Mouse (Mus musculus): Measurements from ENCODE around the gene Arid4a. TPM values are rescaled to one million over a fixed set of nuclear protein-coding genes. Genes with fewer than 3 reads are reported as not detected.

Arid4a gene
- polyA plus RNA-seq, 1 experiment from 2014 or later = 34.4 TPM

DNA sequence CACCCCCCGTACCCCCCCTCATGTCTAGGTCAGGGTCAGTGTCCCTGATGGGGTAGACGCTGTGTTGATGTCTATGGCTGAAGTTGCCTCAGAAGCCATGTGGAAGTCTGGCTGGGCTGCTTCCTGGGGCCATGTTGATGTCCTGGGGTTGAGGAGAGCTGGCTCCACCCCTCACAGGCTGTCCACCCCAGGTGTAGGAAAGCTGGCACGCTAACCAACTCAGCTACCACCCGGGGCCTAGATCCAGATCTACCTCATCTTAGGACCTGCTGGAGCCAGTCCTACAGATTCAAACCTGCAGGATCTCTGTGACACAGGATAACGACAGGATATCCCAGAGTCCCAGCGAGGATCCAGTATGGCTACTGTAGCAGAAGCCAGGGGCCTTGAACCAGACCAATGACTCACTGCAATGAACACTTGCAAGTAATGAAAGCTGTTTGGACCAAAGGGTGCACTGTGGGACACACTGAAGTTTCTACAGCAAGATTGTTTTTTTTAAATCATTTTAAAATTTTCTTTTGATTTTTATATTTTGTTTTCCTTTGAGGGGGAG is 91.5 kb downstream of the Arid4a start:
- Histone ChIP-seq H3K4me3 (ENCODE audit: low read depth, low read length) (no peak overlapping the region), H3K9ac (ENCODE audit: low read length) (no peak overlapping the region), H3K9me3 (ENCODE audit: control insufficient read depth, low read length) (no peaks in the 10 kb centered on the region), H3K4me1 (ENCODE audit: control insufficient read depth, insufficient read depth, low read length) (no peaks in the 10 kb centered on the region), H3K27me3 (ENCODE audit: control insufficient read depth, insufficient read depth, low read length) (0 out of 2 replicates have a peak, but pooled peaks cover 3% of the 10 kb centered on the region), H3K36me3 (ENCODE audit: control insufficient read depth, insufficient read depth, low read length) (no peaks in the 10 kb centered on the region), H3K4me2 (ENCODE audit: low read depth) (no peak overlapping the region), H3K27ac (ENCODE audit: low read depth, low read length) (no peak overlapping the region)
- ATAC-seq (ENCODE audit: insufficient read depth, low FRiP score, low TSS enrichment) = no peak
- 91% methylated on average over 6 of the region's 6 CpGs for WGBS
- no peak for DNase-seq (ENCODE audit: low spot score)

DNA sequence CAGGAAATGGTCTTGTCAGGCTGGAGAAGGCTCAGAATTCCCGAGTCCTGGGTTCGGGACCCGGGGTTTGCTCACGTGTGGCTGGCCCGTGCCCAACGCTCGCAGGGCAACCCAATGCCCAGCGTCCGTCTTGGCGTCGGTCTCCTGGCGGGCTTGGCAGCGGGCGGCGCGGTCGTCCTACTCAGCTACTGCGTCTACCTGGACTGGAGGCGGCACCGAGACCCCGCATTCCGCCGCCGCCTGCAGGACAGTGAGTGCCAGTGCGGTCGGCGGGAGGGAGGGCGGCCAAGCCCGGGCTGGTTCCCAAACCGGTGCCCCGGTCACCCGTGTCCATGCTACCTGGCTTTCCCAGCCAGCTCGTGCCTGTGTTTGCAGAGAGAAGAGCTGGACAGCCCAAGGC is 95.5 kb downstream of the Arid4a start, which contains the start of gene Tomm20l:
Gene Tomm20l (plus strand): TSS at position 98 of the 400 bp plus-strand sequence.
- no peak for ATAC-seq (ENCODE audit: insufficient read depth, low FRiP score, low TSS enrichment)
- DNase-seq (ENCODE audit: low spot score) = peak; percentile 27
- no peak within 1 kb of the TSS for H3K27ac ChIP-seq (ENCODE audit: low read depth, low read length)
- no peak within 1 kb of the TSS for H3K4me3 ChIP-seq (ENCODE audit: low read depth, low read length)
- peak within 1 kb of the TSS; percentile 6; the same call in 1 of the 2 replicates for H3K9ac ChIP-seq (ENCODE audit: low read length)
- 9% methylated on average over 33 of the region's 33 CpGs for WGBS
- H3K4me2 ChIP-seq (ENCODE audit: low read depth) = peak within 1 kb of the TSS; percentile 36
- H3K4me1 ChIP-seq (ENCODE audit: control insufficient read depth, insufficient read depth, low read length) = no peaks in the 10 kb centered on the region
- no peaks in the 10 kb centered on the region for H3K9me3 ChIP-seq (ENCODE audit: control insufficient read depth, low read length)
- H3K36me3 ChIP-seq (ENCODE audit: control insufficient read depth, insufficient read depth, low read length) = no peaks in the 10 kb centered on the region
- H3K27me3 ChIP-seq (ENCODE audit: control insufficient read depth, insufficient read depth, low read length) = 0 out of 2 replicates have a peak, but pooled peaks cover 3% of the 10 kb centered on the region

DNA sequence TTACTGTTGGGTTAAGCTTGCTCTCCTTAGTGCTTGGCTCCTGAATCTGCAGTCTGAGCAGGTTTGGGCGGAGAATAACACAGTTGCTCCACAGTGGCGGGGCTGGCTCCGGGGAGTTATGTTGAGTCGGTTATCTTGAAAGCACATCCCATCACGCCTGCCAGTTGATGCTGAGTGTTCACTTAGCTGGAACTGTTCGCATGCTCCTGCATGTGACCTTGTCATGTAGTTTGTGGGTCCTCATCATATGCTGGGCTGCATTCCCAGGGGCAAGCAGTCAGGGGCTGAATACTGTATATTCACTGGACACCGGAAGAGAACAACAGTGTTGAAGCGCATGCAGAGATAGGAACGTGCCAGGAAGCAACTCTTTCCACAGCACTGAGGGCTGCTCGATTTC is 97.3 kb downstream of the Arid4a start:
- H3K9me3 ChIP-seq (ENCODE audit: control insufficient read depth, low read length) = no peaks in the 10 kb centered on the region
- H3K4me1 ChIP-seq (ENCODE audit: control insufficient read depth, insufficient read depth, low read length) = no peaks in the 10 kb centered on the region
- DNase-seq (ENCODE audit: low spot score) (no peak), ATAC-seq (ENCODE audit: insufficient read depth, low FRiP score, low TSS enrichment) (no peak)
- no peak overlapping the region for H3K9ac ChIP-seq (ENCODE audit: low read length)
- no peak overlapping the region for H3K4me3 ChIP-seq (ENCODE audit: low read depth, low read length)
- H3K27me3 ChIP-seq (ENCODE audit: control insufficient read depth, insufficient read depth, low read length) = 0 out of 2 replicates have a peak, but pooled peaks cover 3% of the 10 kb centered on the region
- WGBS = 90% methylated on average over 10 of the region's 10 CpGs
- H3K27ac ChIP-seq (ENCODE audit: low read depth, low read length) = no peak overlapping the region
- H3K4me2 ChIP-seq (ENCODE audit: low read depth) = no peak overlapping the region
- no peaks in the 10 kb centered on the region for H3K36me3 ChIP-seq (ENCODE audit: control insufficient read depth, insufficient read depth, low read length)

DNA sequence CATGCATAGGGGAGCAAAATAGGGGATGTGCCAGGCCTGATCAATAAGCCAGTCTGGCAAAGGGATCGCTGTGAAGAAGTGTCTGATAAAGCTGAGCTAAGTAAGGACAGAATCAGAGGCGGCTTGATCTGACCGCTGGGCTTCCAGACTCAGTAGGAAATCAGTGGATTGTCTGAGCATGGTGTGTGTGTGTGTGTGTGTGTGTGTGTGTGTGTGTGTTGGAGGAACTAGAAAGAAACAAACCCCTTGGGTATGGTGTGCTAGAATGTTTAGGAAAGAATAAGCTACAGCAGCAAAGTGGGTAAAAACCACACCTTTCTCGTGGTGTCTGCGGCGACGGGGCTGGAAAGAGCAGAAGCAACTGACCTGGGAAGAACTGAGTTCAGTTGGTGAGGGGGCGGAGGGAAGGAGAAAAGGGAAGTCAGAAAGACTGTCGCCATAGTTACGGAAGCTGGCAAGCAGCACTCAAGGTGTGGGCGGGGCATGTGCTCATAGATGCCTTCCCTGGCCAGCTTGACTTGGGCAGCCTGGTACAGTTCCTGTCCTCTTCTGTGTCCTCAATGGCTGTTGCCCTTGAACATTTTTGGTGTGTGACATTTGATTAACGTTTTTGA is 98.0 kb downstream of the Arid4a start:
- H3K9ac ChIP-seq (ENCODE audit: low read length) = no peak overlapping the region
- H3K9me3 ChIP-seq (ENCODE audit: control insufficient read depth, low read length) = no peaks in the 10 kb centered on the region
- H3K4me2 ChIP-seq (ENCODE audit: low read depth) = no peak overlapping the region
- no peak overlapping the region for H3K27ac ChIP-seq (ENCODE audit: low read depth, low read length)
- WGBS = 32% methylated on average over 12 of the region's 12 CpGs
- DNase-seq (ENCODE audit: low spot score) (peak; percentile 17), ATAC-seq (ENCODE audit: insufficient read depth, low FRiP score, low TSS enrichment) (no peak)
- 0 out of 2 replicates have a peak, but pooled peaks cover 3% of the 10 kb centered on the region for H3K27me3 ChIP-seq (ENCODE audit: control insufficient read depth, insufficient read depth, low read length)
- no peaks in the 10 kb centered on the region for H3K36me3 ChIP-seq (ENCODE audit: control insufficient read depth, insufficient read depth, low read length)
- H3K4me1 ChIP-seq (ENCODE audit: control insufficient read depth, insufficient read depth, low read length) = no peaks in the 10 kb centered on the region
- no peak overlapping the region for H3K4me3 ChIP-seq (ENCODE audit: low read depth, low read length)

DNA sequence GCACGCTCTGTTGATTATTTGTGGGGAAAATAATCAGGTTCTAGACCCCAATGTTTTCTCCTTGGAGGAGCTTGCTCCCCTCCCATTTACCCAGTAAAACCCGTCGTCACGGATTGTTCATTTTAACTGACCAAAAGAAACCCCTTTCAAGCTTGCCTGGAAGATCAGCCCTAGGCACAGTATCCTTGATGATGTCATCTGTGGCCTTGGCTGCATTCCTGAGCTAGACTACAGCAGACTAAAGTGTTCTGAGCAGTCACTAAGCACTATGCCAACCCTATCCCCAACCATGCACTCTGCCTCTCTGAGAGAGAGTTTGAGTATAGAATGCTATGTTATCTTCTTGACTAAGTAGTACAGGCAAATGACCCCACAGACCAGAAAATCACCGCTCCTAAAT is 100.6 kb downstream of the Arid4a start:
- no peak overlapping the region for H3K9ac ChIP-seq (ENCODE audit: low read length)
- no peak overlapping the region for H3K27ac ChIP-seq (ENCODE audit: low read depth, low read length)
- DNase-seq (ENCODE audit: low spot score) (no peak), ATAC-seq (ENCODE audit: insufficient read depth, low FRiP score, low TSS enrichment) (no peak)
- no peaks in the 10 kb centered on the region for H3K4me1 ChIP-seq (ENCODE audit: control insufficient read depth, insufficient read depth, low read length)
- 80% methylated on average over 5 of the region's 5 CpGs for WGBS
- H3K27me3 ChIP-seq (ENCODE audit: control insufficient read depth, insufficient read depth, low read length) = 0 out of 2 replicates have a peak, but pooled peaks cover 2% of the 10 kb centered on the region
- H3K36me3 ChIP-seq (ENCODE audit: control insufficient read depth, insufficient read depth, low read length) = no peaks in the 10 kb centered on the region
- H3K4me3 ChIP-seq (ENCODE audit: low read depth, low read length) = no peak overlapping the region
- H3K4me2 ChIP-seq (ENCODE audit: low read depth) = no peak overlapping the region
- H3K9me3 ChIP-seq (ENCODE audit: control insufficient read depth, low read length) = no peaks in the 10 kb centered on the region

DNA sequence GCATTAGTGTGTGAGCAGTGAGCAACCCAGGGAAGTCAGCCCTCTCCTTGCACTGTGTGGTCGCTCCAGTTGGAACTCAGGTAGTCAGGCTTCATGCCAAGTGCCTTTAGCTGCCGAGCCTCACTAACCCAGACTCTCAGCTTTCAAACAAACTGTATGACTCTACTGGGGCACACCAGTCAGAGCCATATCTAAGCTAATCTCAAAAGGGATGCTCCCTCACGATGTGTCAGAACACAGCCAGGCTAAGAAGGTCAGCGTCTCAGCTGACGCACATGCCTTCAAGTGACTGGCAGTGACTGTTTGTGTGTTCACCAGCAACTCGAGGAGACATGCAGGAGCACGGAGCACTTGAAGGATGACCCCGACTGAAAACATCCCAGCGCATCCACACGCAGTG is 106.9 kb downstream of the Arid4a start:
- Histone ChIP-seq H3K36me3 (ENCODE audit: control insufficient read depth, insufficient read depth, low read length) (peaks cover 2% of the 10 kb centered on the region), H3K4me3 (ENCODE audit: low read depth, low read length) (no peak overlapping the region), H3K9ac (ENCODE audit: low read length) (no peak overlapping the region), H3K4me1 (ENCODE audit: control insufficient read depth, insufficient read depth, low read length) (no peaks in the 10 kb centered on the region), H3K4me2 (ENCODE audit: low read depth) (no peak overlapping the region), H3K9me3 (ENCODE audit: control insufficient read depth, low read length) (no peaks in the 10 kb centered on the region), H3K27me3 (ENCODE audit: control insufficient read depth, insufficient read depth, low read length) (no peaks in the 10 kb centered on the region), H3K27ac (ENCODE audit: low read depth, low read length) (no peak overlapping the region)
- 94% methylated on average over 10 of the region's 10 CpGs for WGBS
- DNase-seq (ENCODE audit: low spot score) (no peak), ATAC-seq (ENCODE audit: insufficient read depth, low FRiP score, low TSS enrichment) (no peak)

DNA sequence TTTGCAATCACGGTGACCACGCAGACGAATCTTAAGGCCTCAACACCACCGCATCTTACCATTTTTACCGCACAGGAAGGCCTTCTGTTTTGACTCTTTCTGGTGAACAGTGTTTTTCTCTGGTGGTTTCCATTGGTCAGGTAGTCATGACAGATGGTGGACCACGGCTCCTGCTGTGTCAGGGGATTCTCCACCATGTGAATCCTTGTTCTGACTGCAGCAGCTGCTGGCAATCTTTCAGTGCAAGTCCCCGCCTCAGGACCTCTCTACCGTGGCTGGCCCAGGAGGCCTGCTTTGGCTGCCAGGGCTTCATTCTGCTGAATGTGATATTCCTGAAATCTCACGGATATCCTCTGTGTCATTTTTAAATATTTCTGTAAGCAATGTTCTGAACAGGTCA is 107.5 kb downstream of the Arid4a start:
- no peaks in the 10 kb centered on the region for H3K4me1 ChIP-seq (ENCODE audit: control insufficient read depth, insufficient read depth, low read length)
- no peaks in the 10 kb centered on the region for H3K27me3 ChIP-seq (ENCODE audit: control insufficient read depth, insufficient read depth, low read length)
- no peak overlapping the region for H3K4me3 ChIP-seq (ENCODE audit: low read depth, low read length)
- peaks cover 2% of the 10 kb centered on the region for H3K36me3 ChIP-seq (ENCODE audit: control insufficient read depth, insufficient read depth, low read length)
- H3K9ac ChIP-seq (ENCODE audit: low read length) = no peak overlapping the region
- H3K27ac ChIP-seq (ENCODE audit: low read depth, low read length) = no peak overlapping the region
- no peak for ATAC-seq (ENCODE audit: insufficient read depth, low FRiP score, low TSS enrichment)
- H3K9me3 ChIP-seq (ENCODE audit: control insufficient read depth, low read length) = no peaks in the 10 kb centered on the region
- DNase-seq (ENCODE audit: low spot score) = no peak
- no peak overlapping the region for H3K4me2 ChIP-seq (ENCODE audit: low read depth)
- WGBS = 90% methylated on average over 9 of the region's 9 CpGs

DNA sequence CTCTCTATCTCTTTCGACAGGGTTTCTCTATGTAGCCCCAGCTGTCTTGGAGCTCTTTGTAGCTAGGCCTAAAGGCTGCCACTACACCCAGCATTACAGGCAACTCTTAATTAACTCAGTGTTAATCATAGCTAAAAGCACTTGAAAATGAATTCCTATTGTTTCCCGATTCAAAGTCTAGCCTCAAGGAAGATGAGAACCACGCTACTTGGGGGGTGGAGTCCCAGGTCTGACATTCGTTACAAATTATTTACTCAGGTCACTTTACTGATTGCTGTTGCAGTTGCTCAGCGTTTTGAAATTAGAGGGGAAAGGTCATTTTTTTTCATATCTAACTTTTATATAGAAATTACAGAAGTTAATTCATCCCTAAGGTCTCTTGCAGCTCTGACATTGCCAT is 119.8 kb downstream of the Arid4a start:
- no peaks in the 10 kb centered on the region for H3K27me3 ChIP-seq (ENCODE audit: control insufficient read depth, insufficient read depth, low read length)
- peak overlapping the region; percentile 89; the same call in 1 of the 2 replicates for H3K4me3 ChIP-seq (ENCODE audit: low read depth, low read length)
- no peak overlapping the region for H3K27ac ChIP-seq (ENCODE audit: low read depth, low read length)
- peaks cover 2% of the 10 kb centered on the region; the same call in 1 of the 2 replicates for H3K36me3 ChIP-seq (ENCODE audit: control insufficient read depth, insufficient read depth, low read length)
- WGBS = 53% methylated on average over 5 of the region's 5 CpGs
- no peaks in the 10 kb centered on the region for H3K9me3 ChIP-seq (ENCODE audit: control insufficient read depth, low read length)
- peak overlapping the region; percentile 79 for H3K4me2 ChIP-seq (ENCODE audit: low read depth)
- no peak overlapping the region for H3K9ac ChIP-seq (ENCODE audit: low read length)
- no peak for DNase-seq (ENCODE audit: low spot score)
- H3K4me1 ChIP-seq (ENCODE audit: control insufficient read depth, insufficient read depth, low read length) = peaks cover 7% of the 10 kb centered on the region
- ATAC-seq (ENCODE audit: insufficient read depth, low FRiP score, low TSS enrichment) = no peak
